8 mouse cellular contexts compared by ENCODE assay signal in genomic region chr1:152560477-152560876, GRCm38 (mm10).
DNase-seq lines count a peak whose midpoint lies in the region; ATAC-seq and TF ChIP-seq lines count a peak whose summit lies in the region.

No protein-coding gene starts in this region.

- peak overlapping the region; percentile 49 for H3K27ac ChIP-seq in gastrocnemius, adult 2 months
- peak overlapping the region; percentile 17 to 69; a peak in 2 of 4 replicates for H3K27ac ChIP-seq in heart, embryonic 14.5 days (replicated peaks in 1 of 2; ENCODE audit: control insufficient read depth in 1 of 2, insufficient read depth in 1 of 2, low read depth in 2 of 2, low read length in 2 of 2)
- H3K27ac ChIP-seq in stomach, embryonic 14.5 days (ENCODE audit: low read length), result peak overlapping the region; percentile 11; the same call in 1 of the 2 replicates
- H3K27ac ChIP-seq in intestine, embryonic 15.5 days, result no peak overlapping the region

- peaks cover 25 to 56% of the 10 kb centered on the region in 2 experiments for H3K4me1 ChIP-seq in heart, embryonic 14.5 days (ENCODE audit: control insufficient read depth in 2 of 2, insufficient read depth in 2 of 2, low read length in 2 of 2)
- H3K4me1 ChIP-seq in stomach, embryonic 14.5 days (ENCODE audit: control insufficient read depth, insufficient read depth, low read length), result peaks cover 32% of the 10 kb centered on the region
- H3K4me1 ChIP-seq in intestine, embryonic 15.5 days (replicated peaks), result peaks cover 17% of the 10 kb centered on the region

- no peak for DNase-seq in gastrocnemius, adult 2 months
- DNase-seq in gastrocnemius, adult 8-10 months (ENCODE audit: low spot score in 2 of 2), result no peak
- peak; percentile 85 for DNase-seq in adipocyte (ENCODE audit: low spot score)
- peak; percentile 56 to 82 for DNase-seq in layer of hippocampus, postnatal 14 days (ENCODE audit: low spot score in 2 of 2)
- DNase-seq in retina, postnatal 1 day, result no peak

- no peak overlapping the region for H3K4me3 ChIP-seq in gastrocnemius, adult 2 months
- H3K4me3 ChIP-seq in heart, embryonic 14.5 days (ENCODE audit: control insufficient read depth in 1 of 2, insufficient read depth in 1 of 2, low read depth in 1 of 2, low read length in 2 of 2), result no peak overlapping the region
- H3K4me3 ChIP-seq in stomach, embryonic 14.5 days (ENCODE audit: low read depth, low read length), result no peak overlapping the region
- H3K4me3 ChIP-seq in intestine, embryonic 15.5 days (replicated peaks), result no peak overlapping the region

- ATAC-seq in heart, embryonic 14.5 days (ENCODE audit: insufficient number of reproducible peaks, insufficient read depth, low FRiP score, low read depth), result no peak
- ATAC-seq in stomach, embryonic 14.5 days (ENCODE audit: insufficient number of reproducible peaks, insufficient read depth, low FRiP score, low read depth), result no peak
- ATAC-seq in intestine, embryonic 15.5 days, result no peak

- no peak for TF ChIP-seq CTCF in gastrocnemius, adult 2 months (IDR thresholded peaks at IDR 0.05)

- no peak overlapping the region for H3K4me2 ChIP-seq in heart, embryonic 14.5 days (ENCODE audit: low read length)
- no peak overlapping the region for H3K4me2 ChIP-seq in stomach, embryonic 14.5 days (replicated peaks; ENCODE audit: low read depth, low read length)
- no peak overlapping the region for H3K4me2 ChIP-seq in intestine, embryonic 15.5 days (replicated peaks)

- WGBS in heart, embryonic 14.5 days, result 55% methylated on average over 5 of the region's 5 CpGs
- 68% methylated on average over 5 of the region's 5 CpGs for WGBS in stomach, embryonic 14.5 days
- 55% methylated on average over 5 of the region's 5 CpGs for WGBS in intestine, embryonic 15.5 days

- no peaks in the 10 kb centered on the region for H3K9me3 ChIP-seq in heart, embryonic 14.5 days (ENCODE audit: control insufficient read depth, low read length)
- H3K9me3 ChIP-seq in stomach, embryonic 14.5 days (ENCODE audit: control insufficient read depth, low read depth, low read length), result no peaks in the 10 kb centered on the region
- H3K9me3 ChIP-seq in intestine, embryonic 15.5 days, result no peaks in the 10 kb centered on the region

- H3K36me3 ChIP-seq in heart, embryonic 14.5 days (ENCODE audit: control insufficient read depth, insufficient read depth, low read length), result peaks cover 10% of the 10 kb centered on the region; the same call in 1 of the 2 replicates
- H3K36me3 ChIP-seq in stomach, embryonic 14.5 days (ENCODE audit: control insufficient read depth, insufficient read depth, low read length), result no peaks in the 10 kb centered on the region; the same call in 1 of the 2 replicates
- no peaks in the 10 kb centered on the region for H3K36me3 ChIP-seq in intestine, embryonic 15.5 days

- H3K9ac ChIP-seq in heart, embryonic 14.5 days (ENCODE audit: low read length), result no peak overlapping the region
- no peak overlapping the region for H3K9ac ChIP-seq in stomach, embryonic 14.5 days (replicated peaks; ENCODE audit: low read depth, low read length)
- no peak overlapping the region for H3K9ac ChIP-seq in intestine, embryonic 15.5 days

- intact Hi-C loops in gastrocnemius, adult 2 months (cut with DNase I), result no loop called here

- H3K27me3 ChIP-seq in heart, embryonic 14.5 days (ENCODE audit: control insufficient read depth, insufficient read depth, low read length), result no peaks in the 10 kb centered on the region
- no peaks in the 10 kb centered on the region for H3K27me3 ChIP-seq in stomach, embryonic 14.5 days (ENCODE audit: control insufficient read depth, insufficient read depth, low read length)
- H3K27me3 ChIP-seq in intestine, embryonic 15.5 days (replicated peaks), result no peaks in the 10 kb centered on the region

Comparison
In these comparisons a context has a peak if more than half of its experiments do, and no peak if none do; other contexts are left out.
1. DNase-seq: peak in adipocyte (single experiment) and layer of hippocampus, postnatal 14 days (2 of 2); none in gastrocnemius, adult 2 months (single experiment), gastrocnemius, adult 8-10 months (0 of 2) and retina, postnatal 1 day (single experiment).